Mouse (Mus musculus) CD4-positive, CD25-positive, alpha-beta regulatory T cell (primary cell): ENCODE results near the gene Gm10401. TPM values are rescaled to one million over a fixed set of nuclear protein-coding genes. Genes with fewer than 3 reads are reported as not detected.

Experiments used
- polyA plus RNA-seq: library from polyadenylated mRNA; unstranded; fragments of 100-300 nt; shearing (Covaris generic); gene quantifications from one replicate; pipeline ENCODE4 v1.2.1, GENCODE M21; 2017

Gene Gm10401
- not detected for polyA plus RNA-seq

GRCm38 (mm10) chr5:115098195-115098594 lies at the start of gene Gm10401:
TSS of gene Gm10401 (minus strand) at chr5:115098295.

GRCm38 (mm10) chr5:115134234-115135165 lies 36.4 kb upstream of the Gm10401 start, which contains the start of gene Unc119b:
TSS of gene Unc119b (minus strand) at chr5:115134975.

GRCm38 (mm10) chr5:115118961-115119570 lies 21.0 kb upstream of the Gm10401 start, which contains the start of gene Acads:
TSS of gene Acads (minus strand) at chr5:115119346.

Other genes starting within 250 kb of the Gm10401 start
- not detected for gene 4930519G04Rik, start 244.6 kb downstream of the Gm10401 start, polyA plus RNA-seq
- not detected for gene Gm9936, start 239.6 kb downstream of the Gm10401 start, polyA plus RNA-seq
- 16.4 TPM for gene Oasl2, start 201.4 kb downstream of the Gm10401 start, polyA plus RNA-seq
- gene Oasl1, start 175.1 kb downstream of the Gm10401 start, polyA plus RNA-seq: 7.4 TPM
- 43.9 TPM for gene 2210016L21Rik, start 156.1 kb downstream of the Gm10401 start, polyA plus RNA-seq
- gene Hnf1a, start 127.2 kb downstream of the Gm10401 start, polyA plus RNA-seq: 0.06 TPM
- gene Sppl3, start 87.2 kb downstream of the Gm10401 start, polyA plus RNA-seq: 69.4 TPM
- 37.5 TPM for gene Acads, start 21.1 kb upstream of the Gm10401 start, polyA plus RNA-seq
- gene Unc119b, start 36.7 kb upstream of the Gm10401 start, polyA plus RNA-seq: 53.0 TPM
- 95.4 TPM for gene Mlec, start 59.9 kb upstream of the Gm10401 start, polyA plus RNA-seq
- gene Cabp1, start 96.1 kb upstream of the Gm10401 start, polyA plus RNA-seq: 0.55 TPM
- 192 TPM for gene Pop5, start 137.5 kb upstream of the Gm10401 start, polyA plus RNA-seq
- 131 TPM for gene Rnf10, start 174.6 kb upstream of the Gm10401 start, polyA plus RNA-seq
- 38.0 TPM for gene Coq5, start 181.4 kb upstream of the Gm10401 start, polyA plus RNA-seq
- 468 TPM for gene Dynll1, start 202.7 kb upstream of the Gm10401 start, polyA plus RNA-seq
- 154 TPM for gene Srsf9, start 228.9 kb upstream of the Gm10401 start, polyA plus RNA-seq
- gene Gatc, start 242.9 kb upstream of the Gm10401 start, polyA plus RNA-seq: 27.5 TPM
- 48.4 TPM for gene Triap1, start 242.9 kb upstream of the Gm10401 start, polyA plus RNA-seq